Mouse (Mus musculus) gastrocnemius, postnatal 10 days (tissue): Measurements from ENCODE around the gene Lamtor3. TPM values are rescaled to one million over a fixed set of nuclear protein-coding genes. Genes with fewer than 3 reads are reported as not detected.
"Not testable (repeated sequence)": the region's sequence is repeated elsewhere in the genome, so short reads cannot be mapped to it uniquely, and the experiment has no call there.

Source experiments
- DNase-seq: peaks from one replicate; pipeline ENCODE4 v3.0.0; 2021; ENCODE audit warnings: mixed read lengths
- long read RNA-seq, 2 experiments: library from polyadenylated mRNA; stranded (forward); transcript quantifications; one replicate each; pipeline ENCODE4 v2.0.0; 2021
- total RNA-seq, 2 experiments: library from RNA; stranded (reverse); gene quantifications; 2 replicates each; pipeline ENCODE4 v1.2.3; 2021

Lamtor3 gene
- 10 to 100 TPM; 56.8 to 58.3 TPM for total RNA-seq
- long read RNA-seq, experiment 1, transcript Lamtor3-201 (7 exons, 1,295 nt), result major isoform, 54 of 72 reads
- long read RNA-seq, experiment 1, partial matches to known transcripts, result 6 of 72 reads
- long read RNA-seq, experiment 1, other reads (novel, unspliced or antisense), result 8 of 72 reads
- long read RNA-seq, experiment 2, transcript Lamtor3-201 (7 exons, 1,295 nt), result major isoform, 68 of 91 reads
- long read RNA-seq, experiment 2, partial matches to known transcripts, result 12 of 91 reads
- long read RNA-seq, experiment 2, other reads (novel, unspliced or antisense), result 9 of 91 reads

DNA sequence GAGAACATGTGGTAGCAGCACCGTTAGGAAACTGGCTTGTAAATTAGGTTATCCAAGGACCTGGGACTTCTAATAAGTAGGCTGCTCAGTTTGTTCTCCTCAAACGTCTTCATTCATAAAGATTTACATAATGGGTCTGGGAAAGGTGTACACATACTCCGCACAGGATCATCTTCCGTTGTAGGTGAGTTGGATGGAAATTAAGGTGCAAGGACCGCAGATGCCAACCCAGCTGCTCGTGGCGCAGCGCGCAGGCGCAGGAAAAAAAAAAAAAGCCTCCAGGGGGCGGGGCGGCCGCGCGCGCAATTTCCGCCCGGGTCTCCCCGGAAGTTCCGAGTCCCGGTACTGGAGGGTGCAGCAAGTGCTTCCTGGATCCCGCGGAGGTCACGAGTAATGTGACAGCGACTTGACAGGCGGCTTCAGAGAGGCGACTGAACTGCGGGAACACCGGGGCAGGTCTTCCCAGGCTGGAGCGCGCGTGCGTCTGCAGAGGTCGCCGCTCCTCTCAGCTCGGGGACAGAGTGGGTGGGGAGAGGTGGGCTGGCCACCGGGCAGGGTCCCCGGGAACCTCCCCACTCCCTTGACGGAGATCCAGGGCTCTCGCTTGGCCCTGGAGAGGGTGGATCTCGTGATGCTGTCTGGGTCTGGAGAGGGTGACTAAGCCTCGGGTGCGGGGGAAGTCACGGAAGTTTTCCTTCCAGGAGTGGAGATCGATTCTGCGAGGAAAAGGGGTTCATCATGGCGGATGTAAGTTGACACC, at the start of gene Lamtor3:
Gene Lamtor3, plus strand, starts transcription at position 335 of the 760 bp plus-strand sequence.
- peak; percentile 89 for DNase-seq

DNA sequence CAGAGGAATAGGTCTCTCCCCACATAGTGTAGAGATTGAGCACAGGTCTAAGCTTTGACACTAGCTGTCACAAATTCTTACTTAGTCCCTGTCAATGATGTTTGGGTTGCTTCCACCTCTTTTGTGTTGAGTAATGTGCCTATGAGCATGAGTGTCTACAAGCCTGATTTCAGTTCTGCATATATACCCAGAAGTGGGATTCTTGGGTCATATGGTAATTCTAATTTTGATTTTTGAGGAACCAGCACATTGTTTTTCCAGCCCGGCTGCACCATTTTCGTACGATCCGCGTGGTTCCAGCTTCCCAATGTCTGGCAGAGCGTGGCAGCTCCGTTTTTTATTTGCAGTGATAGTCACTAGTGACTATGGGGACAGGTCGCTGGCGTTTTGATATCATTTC, 48.9 kb upstream of the Lamtor3 start:
- DNase-seq, result no peak

GRCm38 (mm10) chr3:137879313-137879712, 39.0 kb upstream of the Lamtor3 start:
- DNase-seq, result no peak

DNA sequence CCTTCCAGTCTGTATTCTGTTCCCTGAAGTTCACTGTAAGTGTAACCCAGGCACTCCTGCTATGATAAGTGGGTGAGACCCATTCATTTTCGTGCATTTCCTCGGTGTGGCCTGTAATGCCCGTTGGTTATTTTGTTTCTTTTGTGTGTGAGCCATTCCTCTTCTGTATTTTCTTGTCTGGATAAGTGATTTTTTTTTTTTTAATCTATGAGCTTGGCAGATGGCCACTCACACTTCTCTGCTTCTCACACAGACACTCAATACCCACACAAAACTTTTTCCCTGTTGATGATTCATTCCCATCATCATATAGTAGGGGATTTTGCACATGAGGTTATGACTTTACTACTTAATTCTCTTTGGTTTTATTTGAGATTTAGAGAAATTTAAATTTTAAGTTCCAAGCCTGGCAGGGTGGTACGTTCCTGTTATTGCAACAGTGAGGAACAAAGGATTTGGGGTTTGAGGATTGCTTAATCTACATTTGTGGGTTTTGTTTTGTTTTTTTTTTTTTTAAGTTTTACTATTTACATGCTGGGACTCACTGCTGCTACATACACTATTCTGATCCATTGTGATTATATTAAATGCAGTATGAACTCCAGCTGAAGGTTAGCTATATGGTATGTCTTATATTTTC, 38.1 kb upstream of the Lamtor3 start:
- no peak for DNase-seq

DNA sequence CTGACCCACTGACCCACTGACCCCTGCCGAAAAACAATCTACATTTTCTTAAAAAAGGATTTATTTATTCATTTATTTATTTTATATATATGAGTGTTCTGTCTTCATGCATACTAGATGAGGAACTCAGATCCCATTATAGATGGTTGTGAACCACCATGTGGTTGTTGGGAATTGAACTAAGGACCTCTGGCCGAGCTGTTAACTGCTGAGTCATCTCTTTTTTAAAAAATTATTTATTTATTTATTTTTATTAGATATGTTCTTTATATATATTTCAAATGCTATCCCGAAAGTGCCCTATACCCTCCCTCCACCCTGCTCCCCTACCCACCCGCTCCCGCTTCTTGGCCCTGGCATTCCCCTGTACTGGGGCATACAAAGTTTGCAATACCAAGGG, 37.2 kb upstream of the Lamtor3 start:
- no peak for DNase-seq

GRCm38 (mm10) chr3:137887961-137888360, 30.3 kb upstream of the Lamtor3 start:
- DNase-seq, result no peak

- DNase-seq, result no peak
Observed at GRCm38 (mm10) chr3:137891089-137891488, 27.2 kb upstream of the Lamtor3 start.

- no peak for DNase-seq
Observed at GRCm38 (mm10) chr3:137892118-137892517, 26.2 kb upstream of the Lamtor3 start.

- DNase-seq, result no peak
Observed at GRCm38 (mm10) chr3:137893789-137894188, 24.5 kb upstream of the Lamtor3 start.

DNA sequence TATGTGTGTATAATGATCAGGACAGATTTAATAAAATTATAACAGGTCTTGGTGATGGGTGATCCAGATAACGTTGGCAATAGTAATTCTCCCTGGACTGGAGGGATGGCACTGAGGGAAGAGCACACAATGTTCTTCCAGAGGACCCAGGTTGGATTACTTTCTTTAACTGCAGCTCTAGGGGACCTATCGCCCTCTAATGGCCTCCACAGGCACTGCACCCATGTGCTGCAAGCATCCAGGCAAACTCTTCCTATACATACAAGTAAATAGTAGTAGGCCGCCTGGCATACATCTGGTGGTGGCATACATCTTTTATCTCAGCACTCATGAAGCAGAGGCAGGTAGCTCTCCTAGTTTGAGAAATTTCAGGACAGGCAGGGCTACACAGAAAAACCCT, 23.1 kb upstream of the Lamtor3 start:
- no peak for DNase-seq

- DNase-seq, result no peak
Observed at GRCm38 (mm10) chr3:137896386-137896785, 21.9 kb upstream of the Lamtor3 start.

DNA sequence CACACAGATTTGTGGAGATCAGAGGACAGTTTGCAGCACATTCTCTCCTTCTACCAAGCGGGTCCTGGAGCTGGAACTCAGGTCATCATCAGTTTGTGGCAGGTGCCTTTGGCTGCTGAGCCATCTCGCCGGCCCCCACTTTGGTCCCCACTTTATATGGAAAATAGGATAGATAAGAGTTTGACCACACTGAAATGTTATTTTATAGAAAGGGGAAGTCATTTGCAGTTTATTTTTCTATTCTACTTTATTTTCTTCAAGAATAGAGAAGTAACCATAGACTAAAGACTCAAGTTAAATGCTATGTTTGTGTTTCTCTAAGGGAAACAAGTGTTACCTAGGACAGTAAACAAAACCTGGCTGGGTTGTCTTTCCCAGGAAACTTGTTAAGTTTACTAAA, 21.4 kb upstream of the Lamtor3 start:
- no peak for DNase-seq

DNA sequence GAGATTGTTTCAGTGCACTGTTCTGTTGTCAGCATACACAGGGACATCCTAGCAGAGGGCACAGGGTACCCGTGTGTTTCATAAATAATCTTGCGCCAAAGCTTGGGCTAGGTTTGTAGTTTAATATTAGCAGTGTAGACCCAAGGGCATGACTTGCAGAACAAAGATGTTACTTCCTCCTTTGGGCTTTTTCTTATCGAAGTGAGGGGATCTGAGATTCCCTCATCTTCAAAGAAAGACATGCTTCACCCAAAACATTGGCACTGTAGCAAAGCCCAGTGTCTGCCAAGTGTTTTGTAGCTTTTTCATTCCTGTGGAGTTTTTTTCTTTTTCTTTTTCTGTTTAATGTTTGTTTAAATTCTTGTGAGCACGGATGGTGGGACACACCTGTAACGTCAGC, 20.6 kb upstream of the Lamtor3 start:
- no peak for DNase-seq

DNA sequence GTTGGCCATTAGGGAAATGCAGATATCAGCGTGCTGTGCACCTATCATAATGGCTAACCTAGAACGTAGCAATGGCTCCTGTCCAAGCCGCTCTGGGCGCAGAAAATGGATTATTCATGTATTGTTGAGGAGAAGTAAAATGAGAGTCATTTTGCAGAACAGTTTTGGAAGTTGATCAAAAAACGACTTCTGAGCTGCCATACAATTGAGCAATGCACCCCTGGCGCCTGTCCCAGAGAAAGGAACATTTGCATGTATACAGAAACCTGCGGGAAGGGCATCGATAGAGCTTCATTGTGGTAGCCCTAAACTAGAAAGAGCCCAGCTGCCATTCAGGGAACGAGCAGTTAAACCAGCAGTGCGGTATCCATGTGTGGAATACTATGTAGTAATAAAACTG, 18.2 kb upstream of the Lamtor3 start:
- no peak for DNase-seq

- DNase-seq, result no peak
Observed at GRCm38 (mm10) chr3:137913093-137913492, 5.2 kb upstream of the Lamtor3 start.

DNA sequence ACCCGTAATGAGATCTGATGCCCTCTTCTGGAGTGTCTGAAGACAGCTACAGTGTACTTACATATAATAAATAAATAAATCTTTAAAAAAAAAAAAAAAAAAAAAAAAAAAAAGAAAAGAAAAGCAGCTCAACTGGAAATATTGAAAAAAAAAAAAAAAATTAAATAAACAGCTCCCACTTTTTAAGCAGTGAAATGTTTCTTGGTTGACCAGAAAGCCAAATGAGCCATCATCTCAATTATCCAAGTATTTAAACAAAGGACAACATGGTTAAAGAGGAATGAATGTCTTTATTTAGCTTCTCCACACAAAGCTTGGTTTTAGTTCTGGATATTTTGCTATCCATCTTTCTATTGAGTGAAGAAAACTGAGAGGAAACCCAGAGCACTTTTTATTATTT, 3.7 kb upstream of the Lamtor3 start:
- DNase-seq, result not testable (repeated sequence)

DNA sequence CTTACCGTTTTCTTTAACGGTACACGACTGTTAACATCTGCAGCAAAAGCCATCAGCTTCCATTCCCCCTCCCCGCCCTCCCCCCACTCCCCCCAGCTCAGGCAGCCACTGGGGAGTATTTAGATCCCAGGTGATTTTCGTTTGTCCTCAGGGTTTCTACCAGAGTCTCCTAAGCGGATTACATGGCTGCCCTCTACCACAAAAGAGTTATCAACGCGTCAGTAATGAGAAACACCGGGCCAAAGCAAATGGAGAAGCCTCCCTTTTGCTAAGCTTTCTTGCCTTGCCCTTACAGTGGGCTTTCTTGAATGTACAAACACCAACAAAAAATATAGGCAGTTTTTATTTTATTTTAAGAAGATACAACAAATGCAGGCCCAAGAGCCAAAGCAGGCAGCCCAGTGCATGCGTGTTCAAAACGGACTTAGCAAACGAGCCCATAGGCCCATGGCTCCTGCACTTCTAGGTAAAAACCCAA, 573 bp upstream of the Lamtor3 start:
- DNase-seq, result no peak

DNA sequence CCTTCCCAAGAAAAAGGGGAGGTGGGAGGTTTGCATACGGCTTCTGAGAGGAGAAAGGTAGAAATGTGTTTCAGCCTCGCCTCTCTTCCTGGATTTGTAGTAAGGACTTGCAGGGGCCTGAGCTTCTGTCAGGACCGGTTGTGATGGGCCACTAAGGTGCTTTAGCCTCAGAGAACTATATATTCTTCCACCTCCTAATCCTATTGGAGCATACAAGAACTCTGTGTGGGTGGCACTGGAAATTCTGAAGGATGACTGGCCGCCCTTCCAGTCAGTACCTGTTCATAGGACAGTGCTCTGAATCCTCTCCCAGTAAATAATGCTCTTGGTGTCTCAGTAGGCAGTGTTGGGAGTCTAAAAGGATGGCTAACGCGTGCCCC, 616 bp downstream of the Lamtor3 start:
- DNase-seq, result no peak

GRCm38 (mm10) chr3:137919398-137919797, 1.1 kb downstream of the Lamtor3 start:
- no peak for DNase-seq

GRCm38 (mm10) chr3:137920594-137920993, 2.3 kb downstream of the Lamtor3 start:
- DNase-seq, result no peak

GRCm38 (mm10) chr3:137927010-137927409, 8.7 kb downstream of the Lamtor3 start:
- no peak for DNase-seq

- DNase-seq, result no peak
Observed at GRCm38 (mm10) chr3:137929940-137930339, 11.6 kb downstream of the Lamtor3 start.

- no peak for DNase-seq
Observed at GRCm38 (mm10) chr3:137932748-137933147, 14.4 kb downstream of the Lamtor3 start.
